Mouse (Mus musculus) limb, embryonic 13.5 days (tissue): Measurements from ENCODE around the gene Gdpd1. TPM values are rescaled to one million over a fixed set of nuclear protein-coding genes. Genes with fewer than 3 reads are reported as not detected.
A peak's percentile ranks its signal among the peaks of the same experiment; 100 is the strongest.

Experiments used
- ATAC-seq: fragments of 200-750 bp; cut with Nextera tagmentation; 2 replicates; pipeline ENCODE4 v1.8.0; 2017; ENCODE audit warnings: low read depth, moderate number of reproducible peaks, moderate TSS enrichment; ENCODE audit not compliant: low FRiP score
- H3K27ac ChIP-seq: fragments of 300-500 bp; sonication (generic); 2 replicates; pipeline ENCODE4 v1.5.1; 2015; ENCODE audit warnings: inconsistent platforms, mild to moderate bottlenecking, moderate library complexity
- H3K27me3 ChIP-seq: fragments of 300-500 bp; sonication (generic); 2 replicates; pipeline ENCODE4 v1.6.1; 2015; ENCODE audit warnings: mild to moderate bottlenecking, inconsistent platforms
- H3K36me3 ChIP-seq: fragments of 300-500 bp; sonication (generic); 2 replicates; pipeline ENCODE4 v1.6.1; 2015; ENCODE audit warnings: inconsistent platforms, mild to moderate bottlenecking, moderate library complexity
- H3K4me1 ChIP-seq: fragments of 300-500 bp; sonication (generic); 2 replicates; pipeline ENCODE4 v1.6.1; 2015; ENCODE audit warnings: inconsistent platforms
- H3K4me2 ChIP-seq: fragments of 300-500 bp; sonication (generic); replicated peaks from 2 replicates; pipeline ENCODE4 v1.6.1; 2015; ENCODE audit warnings: inconsistent platforms, mild to moderate bottlenecking, moderate library complexity
- H3K4me3 ChIP-seq: fragments of 300-500 bp; sonication (generic); 2 replicates; pipeline ENCODE4 v1.5.1; 2015; ENCODE audit warnings: moderate library complexity, mild to moderate bottlenecking, inconsistent platforms
- H3K9ac ChIP-seq: fragments of 300-500 bp; sonication (generic); 2 replicates; pipeline ENCODE4 v1.6.1; 2015; ENCODE audit warnings: mild to moderate bottlenecking, inconsistent platforms
- H3K9me3 ChIP-seq: fragments of 300-500 bp; sonication (generic); 2 replicates; pipeline ENCODE4 v1.6.1; 2016; ENCODE audit warnings: inconsistent platforms
- whole genome bisulfite sequencing: fragments of 180-500 bp; shearing (Covaris S2); methylation state at CpG from one replicate; pipeline ENCODE4 v1.1.7; 2015; 5-methylcytosine and 5-hydroxymethylcytosine counted together
- polyA plus RNA-seq: library from polyadenylated mRNA; unstranded; fragments of >200 nt; fragmentation: Nextera tagmentation; extraction: Ambion mirVana; gene quantifications from 2 replicates; pipeline ENCODE4 v1.2.1, GENCODE M21; 2015

The Gdpd1 gene
- polyA plus RNA-seq, 1 experiment from 2014 or later = 28.3 TPM

- H3K9me3 ChIP-seq = no peaks in the 10 kb centered on the region
- H3K4me2 ChIP-seq = no peak overlapping the region
- no peak overlapping the region for H3K9ac ChIP-seq
- ATAC-seq = no peak
- 0 out of 2 replicates have a peak, but pooled peaks cover 4% of the 10 kb centered on the region for H3K4me1 ChIP-seq
- 81% methylated on average over 4 of the region's 4 CpGs for WGBS
- no peaks in the 10 kb centered on the region for H3K36me3 ChIP-seq
- no peak overlapping the region for H3K27ac ChIP-seq
- no peaks in the 10 kb centered on the region for H3K27me3 ChIP-seq
- H3K4me3 ChIP-seq = no peak overlapping the region
Measured at GRCm38 (mm10) chr11:87022765-87023164, 51.1 kb downstream of the Gdpd1 start.

GRCm38 (mm10) chr11:87021551-87021950, 52.3 kb downstream of the Gdpd1 start:
- Histone ChIP-seq H3K9me3 (no peaks in the 10 kb centered on the region), H3K27ac (no peak overlapping the region), H3K9ac (no peak overlapping the region), H3K4me3 (no peak overlapping the region), H3K36me3 (no peaks in the 10 kb centered on the region), H3K4me1 (0 out of 2 replicates have a peak, but pooled peaks cover 4% of the 10 kb centered on the region), H3K27me3 (no peaks in the 10 kb centered on the region), H3K4me2 (no peak overlapping the region)
- no peak; the same call in 1 of the 2 replicates for ATAC-seq

- ATAC-seq = no peak
- H3K4me1 ChIP-seq = 0 out of 2 replicates have a peak, but pooled peaks cover 4% of the 10 kb centered on the region
- WGBS = 81% methylated on average over 5 of the region's 5 CpGs
- no peaks in the 10 kb centered on the region for H3K36me3 ChIP-seq
- H3K4me3 ChIP-seq = no peak overlapping the region
- H3K4me2 ChIP-seq = no peak overlapping the region
- H3K9me3 ChIP-seq = no peaks in the 10 kb centered on the region
- H3K9ac ChIP-seq = no peak overlapping the region
- H3K27me3 ChIP-seq = no peaks in the 10 kb centered on the region
- no peak overlapping the region for H3K27ac ChIP-seq
Measured at GRCm38 (mm10) chr11:87020449-87020848, 53.4 kb downstream of the Gdpd1 start.

- Histone ChIP-seq H3K4me3 (no peak overlapping the region), H3K9me3 (no peaks in the 10 kb centered on the region)
- no peak for ATAC-seq
Measured at GRCm38 (mm10) chr11:87019431-87019830, 54.4 kb downstream of the Gdpd1 start.

GRCm38 (mm10) chr11:87018081-87018480, 55.8 kb downstream of the Gdpd1 start:
- Histone ChIP-seq H3K9ac (no peak overlapping the region), H3K4me3 (no peak overlapping the region), H3K27me3 (no peaks in the 10 kb centered on the region), H3K9me3 (no peaks in the 10 kb centered on the region), H3K4me1 (peaks cover 18% of the 10 kb centered on the region), H3K27ac (no peak overlapping the region), H3K36me3 (no peaks in the 10 kb centered on the region), H3K4me2 (no peak overlapping the region)
- 36% methylated on average over 4 of the region's 4 CpGs for WGBS
- ATAC-seq = no peak

More at GRCm38 (mm10) chr11:87019431-87019830, 54.4 kb downstream of the Gdpd1 start:
- no peak overlapping the region for H3K4me2 ChIP-seq
- peaks cover 7% of the 10 kb centered on the region for H3K4me1 ChIP-seq
- H3K36me3 ChIP-seq = no peaks in the 10 kb centered on the region
- H3K27me3 ChIP-seq = no peaks in the 10 kb centered on the region
- no peak overlapping the region for H3K9ac ChIP-seq
- H3K27ac ChIP-seq = no peak overlapping the region
- 90% methylated on average over 8 of the region's 8 CpGs for WGBS

- 67% methylated on average over 3 of the region's 3 CpGs for WGBS
Measured at GRCm38 (mm10) chr11:87015691-87016090, 58.2 kb downstream of the Gdpd1 start.

GRCm38 (mm10) chr11:87010476-87010875, 63.4 kb downstream of the Gdpd1 start:
- Histone ChIP-seq H3K9me3 (no peaks in the 10 kb centered on the region), H3K27ac (no peak overlapping the region), H3K36me3 (no peaks in the 10 kb centered on the region), H3K9ac (no peak overlapping the region), H3K4me3 (no peak overlapping the region), H3K4me2 (no peak overlapping the region), H3K4me1 (peaks cover 22% of the 10 kb centered on the region), H3K27me3 (no peaks in the 10 kb centered on the region)
- WGBS = 23% methylated on average over 9 of the region's 9 CpGs
- no peak for ATAC-seq

More at GRCm38 (mm10) chr11:87015691-87016090, 58.2 kb downstream of the Gdpd1 start:
- Histone ChIP-seq H3K27ac (no peak overlapping the region), H3K36me3 (no peaks in the 10 kb centered on the region), H3K4me2 (no peak overlapping the region), H3K9me3 (no peaks in the 10 kb centered on the region), H3K27me3 (no peaks in the 10 kb centered on the region), H3K9ac (no peak overlapping the region), H3K4me3 (no peak overlapping the region), H3K4me1 (peaks cover 18% of the 10 kb centered on the region)
- ATAC-seq = no peak

- 32% methylated on average over 8 of the region's 8 CpGs for WGBS
Measured at GRCm38 (mm10) chr11:87007371-87007770, 66.5 kb downstream of the Gdpd1 start.

GRCm38 (mm10) chr11:87004960-87005755, 68.7 kb downstream of the Gdpd1 start:
- H3K4me1 ChIP-seq = peaks cover 8% of the 10 kb centered on the region; the same call in 1 of the 2 replicates
- H3K36me3 ChIP-seq = no peaks in the 10 kb centered on the region
- ATAC-seq = no peak
- WGBS = 58% methylated on average over 12 of the region's 12 CpGs
- no peaks in the 10 kb centered on the region for H3K27me3 ChIP-seq
- no peak overlapping the region for H3K4me3 ChIP-seq
- H3K9me3 ChIP-seq = no peaks in the 10 kb centered on the region
- H3K27ac ChIP-seq = peak overlapping the region; percentile 48; the same call in 1 of the 2 replicates
- no peak overlapping the region for H3K9ac ChIP-seq
- no peak overlapping the region for H3K4me2 ChIP-seq

More at GRCm38 (mm10) chr11:87007371-87007770, 66.5 kb downstream of the Gdpd1 start:
- no peak overlapping the region for H3K4me2 ChIP-seq
- no peaks in the 10 kb centered on the region for H3K36me3 ChIP-seq
- ATAC-seq = no peak; the same call in 1 of the 2 replicates
- H3K4me1 ChIP-seq = peaks cover 8% of the 10 kb centered on the region; the same call in 1 of the 2 replicates
- H3K27ac ChIP-seq = peak overlapping the region; percentile 69
- H3K9ac ChIP-seq = no peak overlapping the region
- H3K27me3 ChIP-seq = no peaks in the 10 kb centered on the region
- no peak overlapping the region for H3K4me3 ChIP-seq
- no peaks in the 10 kb centered on the region for H3K9me3 ChIP-seq

GRCm38 (mm10) chr11:87002078-87002829, 71.6 kb downstream of the Gdpd1 start:
- no peaks in the 10 kb centered on the region for H3K9me3 ChIP-seq
- no peaks in the 10 kb centered on the region for H3K36me3 ChIP-seq
- H3K4me2 ChIP-seq = no peak overlapping the region
- peaks cover 5% of the 10 kb centered on the region; the same call in 1 of the 2 replicates for H3K4me1 ChIP-seq
- H3K4me3 ChIP-seq = no peak overlapping the region
- H3K27me3 ChIP-seq = no peaks in the 10 kb centered on the region
- no peak for ATAC-seq
- 79% methylated on average over 10 of the region's 10 CpGs for WGBS
- H3K9ac ChIP-seq = no peak overlapping the region
- H3K27ac ChIP-seq = no peak overlapping the region

GRCm38 (mm10) chr11:87001217-87001616, 72.6 kb downstream of the Gdpd1 start:
- Histone ChIP-seq H3K4me1 (no peaks in the 10 kb centered on the region), H3K9me3 (no peaks in the 10 kb centered on the region), H3K4me3 (no peak overlapping the region), H3K36me3 (no peaks in the 10 kb centered on the region), H3K9ac (no peak overlapping the region), H3K27me3 (no peaks in the 10 kb centered on the region), H3K27ac (no peak overlapping the region), H3K4me2 (no peak overlapping the region)
- ATAC-seq = no peak
- WGBS = 87% methylated on average over 8 of the region's 8 CpGs

GRCm38 (mm10) chr11:86996266-86996665, 77.6 kb downstream of the Gdpd1 start:
- H3K4me1 ChIP-seq = peaks cover 24% of the 10 kb centered on the region
- ATAC-seq = no peak
- no peaks in the 10 kb centered on the region for H3K36me3 ChIP-seq
- no peaks in the 10 kb centered on the region for H3K27me3 ChIP-seq
- no peak overlapping the region for H3K27ac ChIP-seq
- H3K4me2 ChIP-seq = no peak overlapping the region
- 62% methylated on average over 2 of the region's 2 CpGs for WGBS
- no peak overlapping the region for H3K9ac ChIP-seq
- no peak overlapping the region for H3K4me3 ChIP-seq
- H3K9me3 ChIP-seq = no peaks in the 10 kb centered on the region
